Mouse (Mus musculus) cerebellum, adult 18-20 months (tissue): ENCODE measurements around the gene Pfkl.
A peak's percentile ranks its signal among the peaks of the same experiment; 100 is the strongest.
"Not testable (repeated sequence)": the region's sequence is repeated elsewhere in the genome, so short reads cannot be mapped to it uniquely, and the experiment has no call there.

ENCODE experiments used
- DNase-seq, 2 experiments: peaks; one replicate each; pipeline ENCODE4 v3.0.0; 2021

Pfkl gene

GRCm38 (mm10) chr10:77969973-77970325 is 39.9 kb downstream of the Pfkl start:
- DNase-seq, result no peak

- peak; percentile 82 to 89 for DNase-seq
Observed at GRCm38 (mm10) chr10:77969274-77969972, 40.5 kb downstream of the Pfkl start.

- DNase-seq, result no peak
Observed at GRCm38 (mm10) chr10:77963971-77964370, 45.9 kb downstream of the Pfkl start.

- no peak for DNase-seq
Observed at GRCm38 (mm10) chr10:77962725-77963124, 47.2 kb downstream of the Pfkl start.

- not testable (repeated sequence) for DNase-seq
Observed at GRCm38 (mm10) chr10:77950468-77950867, 59.4 kb downstream of the Pfkl start.

GRCm38 (mm10) chr10:77939685-77940084 is 70.2 kb downstream of the Pfkl start:
- no peak for DNase-seq
